Mouse (Mus musculus) E14TG2a.4 (cell line): ENCODE results near the gene Kif17.

Experiments
- CTCF ChIP-seq: conservative IDR thresholded peaks from 2 replicates; pipeline ENCODE4 v1.5.1; 2014; ENCODE audit warnings: low read length
- NANOG ChIP-seq: IDR thresholded peaks from 2 replicates; pipeline ENCODE4 v1.6.1; 2014; ENCODE audit warnings: borderline replicate concordance, low read length, mixed read lengths

- TF ChIP-seq CTCF (no peak), NANOG (no peak)
Observed at GRCm38 (mm10) chr4:138337341-138337740, 87.1 kb downstream of the Kif17 start.
